Mouse (Mus musculus): ENCODE results near the gene Pou6f2. TPM values are rescaled to one million over a fixed set of nuclear protein-coding genes. Genes with fewer than 3 reads are reported as not detected.

The Pou6f2 gene
- polyA plus RNA-seq, 1 experiment from 2014 or later, result 7.8 TPM

DNA sequence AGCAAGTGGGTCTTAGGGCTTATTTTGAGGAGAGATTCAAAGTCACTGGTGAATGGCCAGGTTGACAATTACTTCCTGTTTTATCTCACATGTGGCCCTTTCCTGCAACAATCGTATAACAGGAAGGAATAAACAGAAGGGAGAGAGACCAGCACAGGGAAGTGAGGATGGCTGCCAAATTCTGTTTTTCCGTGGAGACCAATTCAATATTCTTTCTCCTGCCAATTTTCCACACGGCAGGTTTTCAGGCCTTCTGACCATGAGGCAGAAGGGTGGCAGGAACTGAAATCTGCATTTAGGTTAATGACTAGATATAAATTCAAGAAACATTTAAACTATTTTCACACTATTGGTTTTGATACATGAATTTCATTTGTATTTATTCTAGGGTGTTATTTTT is 224.5 kb downstream of the Pou6f2 start:
- Histone ChIP-seq H3K9ac (ENCODE audit: low read depth, low read length) (no peak overlapping the region), H3K36me3 (ENCODE audit: control insufficient read depth, insufficient read depth, low read length) (no peaks in the 10 kb centered on the region), H3K9me3 (ENCODE audit: control insufficient read depth, low read length) (no peaks in the 10 kb centered on the region), H3K27ac (ENCODE audit: low read depth, low read length) (no peak overlapping the region), H3K4me3 (ENCODE audit: low read depth, low read length) (no peak overlapping the region), H3K27me3 (ENCODE audit: control insufficient read depth, insufficient read depth, low read length) (no peaks in the 10 kb centered on the region), H3K4me1 (replicated peaks; ENCODE audit: control insufficient read depth, insufficient read depth, low read length) (no peaks in the 10 kb centered on the region), H3K4me2 (replicated peaks; ENCODE audit: low read depth, low read length) (no peak overlapping the region)
- 80% methylated on average over 3 of the region's 3 CpGs for WGBS
- ATAC-seq (ENCODE audit: low FRiP score) (no peak), DNase-seq (ENCODE audit: low spot score) (no peak)

DNA sequence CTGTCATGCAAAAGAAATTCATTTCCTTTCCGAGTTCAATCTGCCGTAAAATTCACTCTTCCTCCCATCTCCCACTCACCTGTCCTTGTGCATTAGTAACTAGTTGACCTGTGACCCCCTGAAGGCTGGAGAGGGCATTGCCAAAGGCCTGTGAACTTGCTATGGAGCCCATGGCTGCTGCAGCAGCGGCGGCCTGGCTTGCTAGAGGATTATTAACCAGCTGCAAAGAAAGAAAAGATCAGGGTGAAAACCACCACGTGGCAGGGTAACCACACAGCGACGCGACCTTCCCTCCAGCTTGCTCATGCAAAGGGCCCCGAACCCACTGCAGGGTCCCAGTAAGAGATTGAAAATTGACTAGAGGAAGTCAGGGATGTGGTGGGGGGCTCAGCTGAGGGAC is 225.2 kb downstream of the Pou6f2 start:
- 33% methylated on average over 9 of the region's 9 CpGs for WGBS
- ATAC-seq (ENCODE audit: low FRiP score), result no peak
- Histone ChIP-seq H3K9me3 (ENCODE audit: control insufficient read depth, low read length) (no peaks in the 10 kb centered on the region), H3K4me1 (replicated peaks; ENCODE audit: control insufficient read depth, insufficient read depth, low read length) (no peaks in the 10 kb centered on the region), H3K4me3 (ENCODE audit: low read depth, low read length) (no peak overlapping the region), H3K36me3 (ENCODE audit: control insufficient read depth, insufficient read depth, low read length) (no peaks in the 10 kb centered on the region), H3K27me3 (ENCODE audit: control insufficient read depth, insufficient read depth, low read length) (no peaks in the 10 kb centered on the region), H3K9ac (ENCODE audit: low read depth, low read length) (no peak overlapping the region), H3K27ac (ENCODE audit: low read depth, low read length) (no peak overlapping the region), H3K4me2 (replicated peaks; ENCODE audit: low read depth, low read length) (no peak overlapping the region)
- DNase-seq (ENCODE audit: low spot score), result no peak

DNA sequence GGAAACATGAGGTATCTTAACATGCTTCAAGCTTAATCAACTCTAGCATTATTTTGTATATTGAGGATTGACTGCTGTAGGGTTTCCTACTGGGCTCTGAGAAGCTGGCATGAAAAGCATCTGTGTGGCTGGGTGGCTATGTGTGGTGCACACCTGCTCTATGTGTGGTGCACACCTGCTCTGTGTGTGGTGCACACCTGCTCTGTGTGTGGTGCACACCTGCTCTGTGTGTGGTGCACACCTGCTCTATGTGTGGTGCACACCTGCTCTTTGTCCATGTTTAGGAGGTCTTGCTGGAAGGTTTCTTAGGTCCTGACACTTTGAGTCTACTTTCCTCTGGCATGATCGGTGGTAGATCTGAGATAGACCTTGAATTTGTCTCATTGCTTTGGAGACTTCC is 233.3 kb downstream of the Pou6f2 start:
- Histone ChIP-seq H3K4me1 (replicated peaks; ENCODE audit: control insufficient read depth, insufficient read depth, low read length) (no peaks in the 10 kb centered on the region), H3K27ac (ENCODE audit: low read depth, low read length) (no peak overlapping the region), H3K9ac (ENCODE audit: low read depth, low read length) (no peak overlapping the region), H3K9me3 (ENCODE audit: control insufficient read depth, low read length) (no peaks in the 10 kb centered on the region), H3K4me2 (replicated peaks; ENCODE audit: low read depth, low read length) (no peak overlapping the region), H3K4me3 (ENCODE audit: low read depth, low read length) (no peak overlapping the region), H3K36me3 (ENCODE audit: control insufficient read depth, insufficient read depth, low read length) (no peaks in the 10 kb centered on the region), H3K27me3 (ENCODE audit: control insufficient read depth, insufficient read depth, low read length) (no peaks in the 10 kb centered on the region)
- 95% methylated on average over 1 of the region's 1 CpGs for WGBS
- DNase-seq (ENCODE audit: low spot score) (no peak), ATAC-seq (ENCODE audit: low FRiP score) (no peak)

DNA sequence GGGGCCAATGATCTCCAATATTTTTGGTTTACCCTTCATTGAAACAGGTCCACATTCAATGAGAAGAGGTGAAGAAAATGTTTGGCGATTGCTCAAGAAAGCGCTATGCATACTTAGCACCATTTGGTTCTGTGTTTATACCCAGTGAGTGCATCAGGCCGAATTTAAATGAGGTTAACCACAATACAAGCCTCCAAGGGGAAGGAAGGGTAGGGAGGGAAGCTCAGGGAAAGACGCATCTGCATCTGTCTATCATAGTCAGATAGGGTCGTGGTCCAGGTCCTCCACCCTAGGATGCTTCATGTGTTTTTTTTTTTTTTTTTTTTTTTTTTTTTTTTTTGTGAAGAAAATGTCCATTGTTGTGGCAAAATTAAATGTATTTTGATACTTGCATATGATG is 236.9 kb downstream of the Pou6f2 start:
- Histone ChIP-seq H3K4me1 (replicated peaks; ENCODE audit: control insufficient read depth, insufficient read depth, low read length) (no peaks in the 10 kb centered on the region), H3K27ac (ENCODE audit: low read depth, low read length) (no peak overlapping the region), H3K36me3 (ENCODE audit: control insufficient read depth, insufficient read depth, low read length) (no peaks in the 10 kb centered on the region), H3K9me3 (ENCODE audit: control insufficient read depth, low read length) (no peaks in the 10 kb centered on the region), H3K4me3 (ENCODE audit: low read depth, low read length) (no peak overlapping the region), H3K27me3 (ENCODE audit: control insufficient read depth, insufficient read depth, low read length) (no peaks in the 10 kb centered on the region), H3K4me2 (replicated peaks; ENCODE audit: low read depth, low read length) (no peak overlapping the region), H3K9ac (ENCODE audit: low read depth, low read length) (no peak overlapping the region)
- DNase-seq (ENCODE audit: low spot score), result no peak
- WGBS, result 64% methylated on average over 5 of the region's 5 CpGs
- ATAC-seq (ENCODE audit: low FRiP score), result no peak

DNA sequence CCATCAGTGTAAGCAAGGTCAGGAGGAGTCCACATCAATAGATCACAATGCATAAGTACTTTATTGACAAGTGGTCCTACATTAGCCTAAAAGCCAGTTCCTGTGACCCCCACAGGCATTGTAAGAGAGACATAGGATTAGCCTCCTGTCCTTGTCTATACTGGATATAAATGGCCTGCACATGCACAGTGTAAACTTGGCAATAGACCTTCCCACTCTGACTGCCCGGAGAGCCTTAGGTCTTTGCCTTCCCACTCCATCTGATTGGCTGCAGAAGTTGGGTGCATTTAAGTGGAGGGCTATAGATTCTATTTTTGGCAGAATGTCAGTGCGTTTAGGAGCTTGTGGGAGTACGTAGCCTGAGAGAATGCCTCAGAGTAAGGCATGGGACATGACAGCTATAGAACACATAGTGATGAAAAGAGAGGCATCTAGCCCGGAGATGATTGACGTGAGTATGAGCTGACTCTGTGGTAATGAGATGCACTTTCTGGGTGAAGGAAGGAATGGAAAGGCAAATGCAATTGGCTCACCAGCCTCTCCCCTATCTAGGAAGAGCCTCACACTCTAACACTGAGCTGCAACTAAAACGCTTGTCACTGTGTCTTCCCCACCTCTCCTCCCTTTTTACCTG is 243.4 kb downstream of the Pou6f2 start:
- Histone ChIP-seq H3K4me2 (replicated peaks; ENCODE audit: low read depth, low read length) (no peak overlapping the region), H3K27ac (ENCODE audit: low read depth, low read length) (no peak overlapping the region), H3K9me3 (ENCODE audit: control insufficient read depth, low read length) (no peaks in the 10 kb centered on the region), H3K9ac (ENCODE audit: low read depth, low read length) (no peak overlapping the region), H3K4me1 (replicated peaks; ENCODE audit: control insufficient read depth, insufficient read depth, low read length) (no peaks in the 10 kb centered on the region), H3K4me3 (ENCODE audit: low read depth, low read length) (no peak overlapping the region), H3K27me3 (ENCODE audit: control insufficient read depth, insufficient read depth, low read length) (no peaks in the 10 kb centered on the region), H3K36me3 (ENCODE audit: control insufficient read depth, insufficient read depth, low read length) (no peaks in the 10 kb centered on the region)
- DNase-seq (ENCODE audit: low spot score) (no peak), ATAC-seq (ENCODE audit: low FRiP score) (no peak)
- WGBS, result 84% methylated on average over 6 of the region's 6 CpGs

DNA sequence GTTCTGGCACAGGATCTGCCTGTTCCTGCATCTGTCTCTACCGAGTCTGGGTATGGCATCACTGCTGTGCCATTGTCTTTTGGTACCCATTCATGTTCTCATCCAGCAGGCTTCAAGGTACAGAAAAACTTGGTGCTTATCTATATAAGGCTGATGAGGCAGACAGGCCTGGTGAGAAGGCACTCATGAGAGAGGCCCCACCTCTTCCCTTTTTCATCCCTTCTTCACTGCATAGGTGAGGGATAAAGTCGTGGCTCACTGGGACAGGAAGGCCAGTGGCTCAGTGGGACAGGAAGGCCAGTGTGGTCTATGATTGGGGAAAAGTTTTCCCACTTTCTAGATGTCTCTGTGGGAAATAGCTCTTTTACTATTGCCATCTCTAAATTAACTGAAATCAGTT is 263.8 kb downstream of the Pou6f2 start:
- H3K27me3 ChIP-seq (ENCODE audit: control insufficient read depth, insufficient read depth, low read length), result no peaks in the 10 kb centered on the region
- 78% methylated on average over 2 of the region's 2 CpGs for WGBS
- no peak overlapping the region for H3K27ac ChIP-seq (ENCODE audit: low read depth, low read length)
- ATAC-seq (ENCODE audit: low FRiP score) (no peak), DNase-seq (ENCODE audit: low spot score) (no peak)
- H3K4me3 ChIP-seq (ENCODE audit: low read depth, low read length), result no peak overlapping the region
- no peak overlapping the region for H3K9ac ChIP-seq (ENCODE audit: low read depth, low read length)
- no peaks in the 10 kb centered on the region for H3K36me3 ChIP-seq (ENCODE audit: control insufficient read depth, insufficient read depth, low read length)
- H3K9me3 ChIP-seq (ENCODE audit: control insufficient read depth, low read length), result no peaks in the 10 kb centered on the region
- H3K4me2 ChIP-seq (replicated peaks; ENCODE audit: low read depth, low read length), result no peak overlapping the region
- H3K4me1 ChIP-seq (replicated peaks; ENCODE audit: control insufficient read depth, insufficient read depth, low read length), result no peaks in the 10 kb centered on the region; the same call in 1 of the 2 replicates

DNA sequence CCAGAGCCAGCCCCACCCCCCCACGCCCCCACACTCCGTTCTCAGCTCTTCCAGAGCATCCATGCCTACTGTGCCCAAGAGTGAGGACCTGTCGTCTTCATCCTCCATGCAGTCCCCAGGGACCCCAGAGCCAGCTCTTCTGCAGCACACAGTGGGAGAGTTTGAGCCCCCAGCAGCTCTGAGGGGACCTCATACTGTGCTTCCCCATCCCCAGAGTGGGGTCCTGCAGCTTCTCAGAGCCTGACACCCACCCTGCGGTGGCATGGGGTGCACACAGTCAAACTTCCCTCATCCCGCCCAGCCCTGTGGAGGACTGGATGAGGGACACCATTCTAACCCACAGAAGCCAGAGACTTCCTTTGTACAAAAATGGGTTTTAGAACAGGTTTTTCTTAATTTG is 264.3 kb downstream of the Pou6f2 start:
- no peaks in the 10 kb centered on the region for H3K27me3 ChIP-seq (ENCODE audit: control insufficient read depth, insufficient read depth, low read length)
- no peaks in the 10 kb centered on the region; the same call in 1 of the 2 replicates for H3K4me1 ChIP-seq (replicated peaks; ENCODE audit: control insufficient read depth, insufficient read depth, low read length)
- DNase-seq (ENCODE audit: low spot score) (no peak), ATAC-seq (ENCODE audit: low FRiP score) (no peak)
- no peak overlapping the region for H3K27ac ChIP-seq (ENCODE audit: low read depth, low read length)
- H3K4me2 ChIP-seq (replicated peaks; ENCODE audit: low read depth, low read length), result no peak overlapping the region
- H3K9me3 ChIP-seq (ENCODE audit: control insufficient read depth, low read length), result no peaks in the 10 kb centered on the region
- H3K36me3 ChIP-seq (ENCODE audit: control insufficient read depth, insufficient read depth, low read length), result no peaks in the 10 kb centered on the region
- H3K4me3 ChIP-seq (ENCODE audit: low read depth, low read length), result no peak overlapping the region
- 65% methylated on average over 5 of the region's 5 CpGs for WGBS
- no peak overlapping the region for H3K9ac ChIP-seq (ENCODE audit: low read depth, low read length)

DNA sequence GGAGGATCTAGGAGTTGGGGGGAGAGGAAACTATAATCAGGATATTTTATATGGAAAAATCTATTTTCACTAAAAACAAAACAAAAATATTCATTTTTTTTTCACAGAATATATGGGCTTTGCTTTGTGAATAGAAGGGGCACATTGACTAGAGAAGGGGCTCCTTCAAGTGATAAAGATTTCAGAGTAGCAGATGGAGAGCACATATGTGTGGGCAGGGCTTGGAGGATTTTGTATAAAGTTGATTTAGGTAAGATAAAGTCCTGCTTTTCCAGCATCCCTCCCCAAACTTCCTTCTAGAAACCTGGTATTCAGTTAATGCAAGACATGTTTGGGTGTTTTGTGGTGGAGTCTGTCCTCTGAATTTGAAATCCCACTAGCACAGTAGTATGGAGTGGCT is 266.2 kb downstream of the Pou6f2 start:
- DNase-seq (ENCODE audit: low spot score) (no peak), ATAC-seq (ENCODE audit: low FRiP score) (no peak)
- Histone ChIP-seq H3K27ac (ENCODE audit: low read depth, low read length) (no peak overlapping the region), H3K4me2 (replicated peaks; ENCODE audit: low read depth, low read length) (no peak overlapping the region), H3K4me3 (ENCODE audit: low read depth, low read length) (no peak overlapping the region), H3K36me3 (ENCODE audit: control insufficient read depth, insufficient read depth, low read length) (no peaks in the 10 kb centered on the region), H3K9me3 (ENCODE audit: control insufficient read depth, low read length) (no peaks in the 10 kb centered on the region), H3K27me3 (ENCODE audit: control insufficient read depth, insufficient read depth, low read length) (no peaks in the 10 kb centered on the region), H3K9ac (ENCODE audit: low read depth, low read length) (no peak overlapping the region), H3K4me1 (replicated peaks; ENCODE audit: control insufficient read depth, insufficient read depth, low read length) (no peaks in the 10 kb centered on the region; the same call in 1 of the 2 replicates)

DNA sequence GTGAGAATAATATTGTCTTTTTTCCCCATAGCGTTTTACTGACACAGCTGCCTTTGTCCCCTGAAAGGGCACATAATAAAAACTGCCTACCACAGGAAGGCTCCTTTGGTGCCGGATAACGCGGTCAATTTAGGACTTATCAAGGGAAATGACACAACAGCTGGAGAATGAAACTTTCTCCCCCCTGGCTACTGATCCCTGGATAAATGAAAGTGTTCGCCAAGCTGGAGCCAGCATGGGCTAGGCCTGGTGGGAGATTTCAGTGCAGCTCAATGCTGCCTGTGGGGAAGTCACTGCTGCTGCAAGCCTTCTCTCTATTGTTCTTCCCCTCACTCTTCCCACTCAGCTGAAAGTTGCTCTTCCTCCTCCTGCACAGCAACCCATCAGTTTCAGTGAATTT is 267.8 kb downstream of the Pou6f2 start:
- Histone ChIP-seq H3K36me3 (ENCODE audit: control insufficient read depth, insufficient read depth, low read length) (no peaks in the 10 kb centered on the region), H3K27me3 (ENCODE audit: control insufficient read depth, insufficient read depth, low read length) (no peaks in the 10 kb centered on the region), H3K27ac (ENCODE audit: low read depth, low read length) (no peak overlapping the region), H3K4me3 (ENCODE audit: low read depth, low read length) (no peak overlapping the region), H3K4me1 (replicated peaks; ENCODE audit: control insufficient read depth, insufficient read depth, low read length) (no peaks in the 10 kb centered on the region; the same call in 1 of the 2 replicates), H3K4me2 (replicated peaks; ENCODE audit: low read depth, low read length) (no peak overlapping the region), H3K9me3 (ENCODE audit: control insufficient read depth, low read length) (no peaks in the 10 kb centered on the region), H3K9ac (ENCODE audit: low read depth, low read length) (no peak overlapping the region)
- ATAC-seq (ENCODE audit: low FRiP score) (peak; percentile 60; the same call in 1 of the 2 replicates), DNase-seq (ENCODE audit: low spot score) (no peak)
- 22% methylated on average over 5 of the region's 5 CpGs for WGBS
